Mouse (Mus musculus): Measurements from ENCODE around the gene Ccdc9b.
A peak's percentile ranks its signal among the peaks of the same experiment; 100 is the strongest.

The Ccdc9b gene

GRCm38 (mm10) chr2:118761906-118762783 lies at the start of gene Ccdc9b:
Gene Ccdc9b (minus strand): TSS chr2:118762661.
- DNase-seq, result peak; percentile 62

DNA sequence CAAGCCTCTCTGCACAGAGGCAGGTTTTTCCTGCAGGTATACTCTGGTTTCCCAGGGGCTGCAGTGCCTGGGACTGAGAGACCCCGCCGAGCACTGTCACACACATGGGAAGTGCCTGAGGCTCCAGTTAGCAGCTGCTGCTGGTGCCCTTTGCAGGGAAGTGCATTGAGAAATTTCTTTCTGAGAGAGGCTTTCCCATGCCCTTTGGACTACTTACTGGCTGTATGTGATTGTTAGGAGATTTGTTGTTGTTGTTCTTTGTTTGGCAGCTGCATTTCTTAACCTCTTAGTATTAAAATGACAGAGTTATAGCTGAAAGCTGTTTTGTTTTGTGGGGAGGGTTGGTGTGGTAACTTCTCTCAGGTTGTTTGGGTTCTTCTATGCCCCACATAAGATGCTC lies 48.4 kb upstream of the Ccdc9b start:
- DNase-seq, result no peak

- DNase-seq, result no peak
Observed at GRCm38 (mm10) chr2:118806860-118807259, 44.4 kb upstream of the Ccdc9b start.

GRCm38 (mm10) chr2:118805756-118806155 lies 43.3 kb upstream of the Ccdc9b start:
- no peak for DNase-seq

DNA sequence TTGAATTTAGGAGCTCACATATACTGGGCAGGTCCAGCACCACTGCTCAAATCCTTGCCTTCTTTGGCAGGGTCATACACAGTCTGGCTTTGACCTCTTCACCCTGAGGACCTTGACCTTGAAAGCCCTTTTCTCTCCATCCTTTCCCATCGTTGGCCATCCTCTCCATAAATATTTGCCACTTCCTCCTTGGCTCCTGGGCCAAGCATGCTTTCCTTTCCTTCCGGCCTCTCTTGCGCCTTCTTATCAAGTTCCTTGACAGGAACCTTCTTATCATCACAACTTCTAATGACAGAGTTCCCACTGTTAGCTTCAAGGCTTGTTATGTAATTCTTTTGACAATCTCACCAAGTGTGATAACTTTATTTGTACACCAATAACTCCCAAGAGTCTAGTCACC lies 42.7 kb upstream of the Ccdc9b start:
- DNase-seq, result no peak

- no peak for DNase-seq
Observed at GRCm38 (mm10) chr2:118804474-118804873, 42.0 kb upstream of the Ccdc9b start.

DNA sequence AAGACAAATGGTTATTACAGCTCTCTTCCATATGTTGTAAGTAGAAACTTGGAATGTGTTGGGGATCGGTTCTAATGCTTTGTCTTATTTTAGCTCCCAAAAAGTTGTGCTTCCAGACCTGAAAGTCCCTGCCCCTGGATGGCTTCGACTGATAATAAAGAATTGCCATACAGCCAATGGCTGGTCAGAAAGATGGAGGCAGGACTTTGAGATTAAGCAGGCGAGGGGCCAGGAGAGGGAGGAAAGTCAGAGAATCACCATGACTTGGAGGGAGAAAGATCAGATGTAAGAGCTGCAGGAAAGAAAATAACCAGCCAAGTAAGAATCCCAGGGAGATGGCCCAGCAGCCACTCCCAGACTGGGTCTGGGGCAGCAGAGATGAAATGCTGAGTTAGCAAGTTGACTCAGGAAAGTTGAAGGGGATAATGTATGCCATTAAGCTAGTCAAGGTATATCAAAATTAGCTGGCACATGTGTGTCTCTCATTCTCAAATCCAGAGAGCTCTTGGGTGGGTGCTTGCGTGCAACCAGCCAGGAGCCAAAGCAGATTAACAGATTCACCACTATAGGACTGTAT lies 40.2 kb upstream of the Ccdc9b start:
- DNase-seq, result no peak

DNA sequence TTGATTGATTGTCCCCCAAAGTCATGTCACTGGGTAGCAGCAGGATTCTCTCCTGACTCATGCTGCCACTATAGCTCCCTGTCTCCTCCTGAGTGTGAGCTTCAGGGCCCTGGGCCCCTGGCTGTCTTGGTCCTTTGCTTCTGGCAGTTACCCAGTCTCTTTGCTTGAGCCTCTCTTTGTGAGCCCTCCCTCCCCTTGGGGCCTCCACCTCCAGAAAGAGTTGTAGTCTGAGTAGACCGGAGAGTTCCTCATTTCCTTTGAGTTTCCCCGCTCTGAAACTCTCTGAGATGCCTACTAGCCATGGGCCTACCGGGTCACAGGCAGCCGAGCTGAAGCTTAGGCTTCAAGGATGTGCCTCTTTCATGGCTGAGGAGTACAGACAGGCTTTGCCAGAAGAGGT lies 31.2 kb upstream of the Ccdc9b start:
- DNase-seq, result no peak

DNA sequence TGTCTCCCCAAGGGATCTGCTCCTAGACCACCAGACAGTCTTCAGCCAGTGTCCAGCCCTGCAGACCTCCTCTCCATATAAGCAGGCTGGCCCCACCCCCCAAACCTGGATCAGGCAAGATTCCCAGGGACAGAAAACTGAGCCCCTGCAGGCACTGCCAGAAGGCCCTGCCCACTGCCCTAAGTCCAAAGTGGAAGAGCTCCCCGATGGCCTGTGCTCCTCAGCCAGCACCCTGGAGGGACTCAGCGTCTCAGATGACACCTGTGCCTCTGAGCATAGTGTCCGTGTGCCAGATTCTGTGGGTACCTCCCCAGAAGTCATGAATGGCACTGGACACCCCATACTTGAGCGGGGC lies 29.8 kb upstream of the Ccdc9b start:
- no peak for DNase-seq

GRCm38 (mm10) chr2:118791591-118792258 lies 29.3 kb upstream of the Ccdc9b start:
- DNase-seq, result no peak

DNA sequence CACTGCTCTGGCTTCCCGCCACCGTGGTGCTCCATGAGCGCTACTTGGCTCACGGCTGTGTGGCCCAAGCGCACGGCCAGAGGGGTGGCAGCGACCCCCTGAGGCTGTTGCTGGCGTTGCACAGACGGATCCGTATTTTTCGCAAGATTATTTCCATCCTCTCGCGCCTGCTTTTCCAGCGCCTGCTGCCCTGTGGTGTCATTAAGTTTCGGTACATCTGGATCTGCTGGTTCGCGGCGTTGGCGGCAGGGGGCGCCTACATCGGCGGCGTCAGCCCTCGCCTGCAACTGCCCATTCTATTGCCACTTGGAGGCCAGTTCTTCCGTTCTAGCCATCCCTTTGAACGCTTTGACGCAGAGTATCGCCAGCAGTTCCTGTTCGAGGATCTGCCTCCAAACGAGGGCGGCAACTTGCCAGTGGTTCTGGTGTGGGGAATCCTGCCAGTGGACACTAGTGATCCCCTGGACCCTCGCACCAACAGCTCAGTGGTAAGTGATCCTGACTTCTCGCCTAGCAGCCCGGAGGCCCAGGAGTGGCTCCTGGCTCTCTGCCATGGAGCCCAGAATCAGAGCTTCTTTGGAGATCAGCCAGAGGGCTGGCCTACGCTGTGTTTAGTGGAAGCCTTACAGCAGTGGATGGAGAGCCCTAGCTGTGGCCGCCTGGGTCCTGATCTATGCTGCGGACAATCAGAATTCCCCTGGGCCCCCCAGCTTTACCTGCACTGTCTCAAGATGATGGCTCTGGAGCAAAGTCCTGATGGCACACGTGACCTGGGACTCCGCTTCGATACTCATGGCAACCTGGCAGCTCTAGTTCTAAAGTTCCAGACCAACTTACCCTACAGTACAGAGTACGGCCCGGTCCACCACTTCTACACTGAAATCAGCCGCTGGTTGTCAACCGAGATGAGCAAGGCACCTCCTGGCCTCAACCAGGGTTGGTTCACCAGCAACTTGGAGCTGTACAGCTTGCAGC lies 28.4 kb upstream of the Ccdc9b start:
- DNase-seq, result peak; percentile 43

DNA sequence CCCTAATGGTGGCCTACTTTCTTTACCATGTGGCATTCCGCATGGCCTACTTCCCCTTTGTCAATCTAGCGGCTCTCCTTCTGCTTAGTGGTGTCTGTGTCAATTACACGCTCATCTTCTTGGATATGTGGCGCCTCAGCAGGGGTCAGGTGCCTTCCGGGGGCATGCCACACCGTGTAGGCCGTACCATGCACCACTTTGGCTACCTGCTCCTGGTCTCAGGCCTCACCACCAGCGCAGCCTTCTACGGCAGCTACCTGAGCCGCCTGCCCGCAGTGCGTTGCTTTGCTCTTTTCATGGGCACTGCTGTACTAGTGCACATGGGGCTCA lies 27.7 kb upstream of the Ccdc9b start:
- no peak for DNase-seq

- DNase-seq, result no peak
Observed at GRCm38 (mm10) chr2:118789501-118789900, 27.0 kb upstream of the Ccdc9b start.

DNA sequence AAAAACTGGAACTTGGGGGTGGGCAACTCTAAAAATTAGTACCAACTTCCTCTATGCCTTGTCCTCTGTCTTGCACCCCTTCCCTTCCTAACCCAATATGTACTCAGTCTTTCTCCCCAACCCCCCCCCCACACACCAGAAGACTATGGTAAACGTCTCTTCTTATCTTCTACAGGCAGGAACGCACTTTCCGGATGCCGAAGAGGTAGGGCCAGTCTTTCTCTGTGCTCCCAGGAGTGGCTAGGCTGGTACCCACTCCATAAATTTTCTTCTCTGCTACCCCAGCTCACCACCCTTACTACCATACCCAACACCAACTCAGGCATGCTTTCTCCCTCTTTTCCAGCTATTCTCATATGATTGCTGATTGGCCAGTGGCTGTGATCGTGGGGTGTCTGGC lies 24.1 kb upstream of the Ccdc9b start:
- DNase-seq, result no peak

- DNase-seq, result no peak
Observed at GRCm38 (mm10) chr2:118783663-118784062, 21.2 kb upstream of the Ccdc9b start.

DNA sequence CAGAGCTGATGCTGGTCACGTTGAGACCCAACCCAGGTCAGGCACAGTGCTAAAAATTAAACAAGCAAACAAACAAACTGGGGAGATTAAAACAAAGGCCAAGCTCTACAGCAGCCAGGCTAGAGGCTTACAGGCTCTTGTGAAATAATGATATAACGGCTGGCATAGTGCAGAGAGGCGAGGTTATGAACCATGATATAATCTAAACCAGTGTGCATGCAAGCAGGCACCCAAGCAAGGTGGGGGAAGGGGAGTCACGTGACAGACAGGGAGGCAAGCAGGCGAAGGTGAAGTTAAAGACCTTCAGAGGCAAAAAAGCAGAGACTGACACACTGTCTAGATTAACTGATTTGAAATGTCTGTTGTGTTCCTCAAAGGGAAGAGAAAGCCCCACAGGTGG lies 20.6 kb upstream of the Ccdc9b start:
- DNase-seq, result no peak

GRCm38 (mm10) chr2:118782303-118782702 lies 19.8 kb upstream of the Ccdc9b start:
- no peak for DNase-seq

DNA sequence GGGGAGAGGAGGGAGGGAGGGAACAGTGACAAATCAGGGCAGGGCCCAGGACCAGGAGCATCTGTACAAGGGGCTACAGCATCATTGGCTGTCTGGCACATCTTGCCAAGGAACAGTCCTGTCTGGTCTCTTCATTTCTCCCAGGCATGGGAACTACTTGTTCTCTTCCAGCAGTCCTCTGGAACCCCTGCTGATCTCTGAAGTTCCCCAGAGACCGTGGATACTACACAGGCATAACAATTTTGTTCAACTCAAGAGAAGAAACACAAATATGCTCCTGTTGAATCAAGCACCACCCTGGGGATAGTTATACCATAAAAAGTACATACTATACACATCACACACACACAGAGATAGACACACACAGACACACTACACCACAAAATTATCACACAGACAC lies 18.7 kb upstream of the Ccdc9b start:
- DNase-seq, result no peak

GRCm38 (mm10) chr2:118779504-118780480 lies 17.3 kb upstream of the Ccdc9b start, which contains the start of gene Disp2:
Gene Disp2 (plus strand): TSS chr2:118779719.
- peak; percentile 86 for DNase-seq

GRCm38 (mm10) chr2:118779065-118779464 lies 16.6 kb upstream of the Ccdc9b start:
- DNase-seq, result no peak

DNA sequence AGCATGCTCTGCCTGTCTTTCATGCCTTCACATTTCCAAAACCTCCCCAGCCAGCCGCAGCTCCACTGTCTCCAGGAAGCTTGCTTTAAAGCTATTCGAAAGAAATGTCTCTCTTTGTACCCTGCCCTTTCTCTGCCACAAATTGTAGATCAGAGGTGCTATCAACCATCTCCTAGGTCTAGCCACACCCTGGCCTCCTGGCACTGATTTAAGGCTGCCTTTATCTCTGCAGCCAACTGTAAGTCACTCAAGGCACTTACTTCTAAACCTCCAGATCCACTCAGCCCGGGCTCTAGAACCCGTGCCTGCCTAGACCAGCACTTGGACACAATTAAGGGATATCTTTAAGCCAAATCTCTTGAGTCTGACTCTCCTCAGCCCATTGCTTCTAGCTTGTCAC lies 16.0 kb upstream of the Ccdc9b start:
- no peak for DNase-seq

DNA sequence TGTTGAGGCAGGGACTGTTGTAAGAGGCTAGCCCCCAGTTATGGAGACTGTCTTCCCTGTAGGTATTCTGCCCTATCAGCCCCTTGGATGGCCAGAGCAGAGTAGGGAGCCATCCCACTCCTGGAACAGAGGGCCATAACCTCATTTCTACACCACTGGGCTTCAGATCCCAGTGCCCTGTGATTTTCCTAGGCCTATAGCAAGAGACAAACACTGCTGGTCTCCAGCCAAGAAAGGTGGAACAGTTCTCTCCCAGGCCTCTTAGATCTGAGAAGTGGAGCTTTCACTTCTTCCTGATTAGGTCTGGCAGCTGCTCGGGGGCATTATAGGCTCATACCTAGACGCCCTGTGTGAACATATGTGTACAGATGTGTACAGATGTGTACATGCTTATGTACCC lies 13.8 kb upstream of the Ccdc9b start:
- no peak for DNase-seq

Measured in thymus, postnatal 25 days (tissue).